Mouse (Mus musculus): ENCODE data around the gene Mrgprd. TPM values are rescaled to one million over a fixed set of nuclear protein-coding genes. Genes with fewer than 3 reads are reported as not detected.

Gene Mrgprd
- polyA plus RNA-seq, 1 experiment from 2014 or later, result not detected

DNA sequence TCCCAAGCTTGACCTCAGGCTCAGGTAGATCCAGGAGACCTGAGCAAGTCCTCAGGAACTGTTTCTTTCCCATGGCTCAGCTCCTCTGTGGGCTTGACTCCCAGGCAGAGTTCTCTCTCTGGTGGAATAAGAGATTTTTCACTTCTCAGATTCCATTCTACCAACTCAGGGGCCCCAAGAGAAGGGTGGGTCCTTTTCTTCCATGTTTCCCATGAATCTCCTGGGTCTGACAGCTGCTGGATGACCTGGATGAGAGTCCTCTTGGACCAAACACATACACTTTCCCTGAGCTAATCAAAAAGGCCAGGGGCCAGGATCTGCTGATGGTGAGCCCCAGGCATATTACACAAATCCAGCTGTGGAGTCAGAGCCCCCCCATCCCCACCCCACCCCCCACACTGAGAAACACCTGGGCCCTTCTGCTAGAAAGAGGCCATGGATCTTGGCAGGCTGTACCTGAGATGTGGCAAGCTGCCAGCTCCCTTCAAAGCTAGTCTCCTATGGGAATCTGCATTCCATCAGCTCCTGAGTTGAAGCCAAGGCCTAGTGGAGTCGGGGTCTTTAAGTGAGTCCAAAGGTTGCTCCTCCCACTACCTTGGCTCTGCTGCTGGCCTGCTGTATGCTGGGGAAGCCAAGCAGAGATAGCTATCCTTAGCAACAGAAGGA is 17.9 kb downstream of the Mrgprd start:
- Histone ChIP-seq H3K9ac (replicated peaks; ENCODE audit: low read depth, low read length) (no peak overlapping the region), H3K4me3 (ENCODE audit: low read depth, low read length) (no peak overlapping the region), H3K27me3 (ENCODE audit: control insufficient read depth, insufficient read depth, low read length) (no peaks in the 10 kb centered on the region), H3K27ac (ENCODE audit: low read depth, low read length) (no peak overlapping the region), H3K36me3 (ENCODE audit: control insufficient read depth, insufficient read depth, low read length) (no peaks in the 10 kb centered on the region), H3K4me2 (ENCODE audit: low read depth, low read length) (no peak overlapping the region), H3K4me1 (ENCODE audit: control insufficient read depth, insufficient read depth, low read length) (no peaks in the 10 kb centered on the region), H3K9me3 (ENCODE audit: control insufficient read depth, low read length) (no peaks in the 10 kb centered on the region)
- WGBS, result 69% methylated on average over 1 of the region's 1 CpGs
- no peak for ATAC-seq (ENCODE audit: low read depth)

DNA sequence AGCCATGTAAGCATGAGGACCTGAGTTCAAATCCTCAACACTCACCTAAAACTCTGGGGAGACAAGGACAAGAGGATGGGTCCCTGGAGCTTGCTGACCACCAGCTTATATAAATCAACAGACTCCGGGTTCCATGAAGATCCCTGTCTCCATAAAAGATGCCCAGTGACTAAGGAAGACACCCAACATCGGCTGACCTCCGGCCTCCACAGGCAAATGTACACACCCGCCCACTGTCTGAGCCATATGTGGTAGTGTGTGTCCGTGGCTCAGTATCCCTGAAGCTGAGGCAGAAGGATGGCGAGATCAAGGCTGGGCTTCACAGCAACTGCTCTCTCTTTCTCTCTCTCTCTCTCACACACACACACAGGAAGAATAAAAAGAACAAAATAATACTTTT is 19.3 kb downstream of the Mrgprd start:
- H3K36me3 ChIP-seq (ENCODE audit: control insufficient read depth, insufficient read depth, low read length), result no peaks in the 10 kb centered on the region
- no peak for ATAC-seq (ENCODE audit: low read depth)
- no peaks in the 10 kb centered on the region for H3K4me1 ChIP-seq (ENCODE audit: control insufficient read depth, insufficient read depth, low read length)
- 87% methylated on average over 6 of the region's 6 CpGs for WGBS
- no peak overlapping the region for H3K4me3 ChIP-seq (ENCODE audit: low read depth, low read length)
- H3K4me2 ChIP-seq (ENCODE audit: low read depth, low read length), result no peak overlapping the region
- no peak overlapping the region for H3K27ac ChIP-seq (ENCODE audit: low read depth, low read length)
- no peaks in the 10 kb centered on the region for H3K27me3 ChIP-seq (ENCODE audit: control insufficient read depth, insufficient read depth, low read length)
- no peak overlapping the region for H3K9ac ChIP-seq (replicated peaks; ENCODE audit: low read depth, low read length)
- no peaks in the 10 kb centered on the region for H3K9me3 ChIP-seq (ENCODE audit: control insufficient read depth, low read length)

DNA sequence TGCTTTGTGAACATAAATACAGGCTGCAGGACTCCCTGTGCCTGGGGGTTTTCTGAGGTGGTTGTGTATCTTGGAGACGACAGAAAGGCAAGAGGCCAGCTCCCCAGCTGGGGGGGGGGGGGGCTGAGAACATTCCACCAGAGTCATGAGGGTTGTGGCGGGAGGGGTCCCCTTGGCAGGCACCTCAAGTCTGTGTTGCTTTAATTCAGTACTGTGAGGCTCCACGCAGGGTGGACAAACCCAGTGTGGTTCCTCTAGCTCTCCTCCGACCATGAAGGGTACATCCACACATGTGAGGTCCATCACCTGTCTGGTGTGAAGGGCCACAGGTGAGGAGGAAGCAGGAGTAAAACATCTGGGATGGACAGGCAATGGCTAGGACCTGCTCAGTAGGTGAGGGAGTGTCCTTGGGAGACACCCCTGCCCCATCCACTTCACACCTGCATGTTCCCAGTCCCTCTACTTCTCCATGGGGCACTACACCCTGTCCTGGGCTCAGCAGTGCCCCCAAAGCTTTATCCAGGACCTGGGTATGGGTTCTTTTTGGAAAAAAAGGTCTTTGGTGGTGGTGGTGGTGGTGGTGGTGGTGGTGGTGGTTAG is 19.9 kb downstream of the Mrgprd start:
- Histone ChIP-seq H3K9ac (replicated peaks; ENCODE audit: low read depth, low read length) (no peak overlapping the region), H3K27ac (ENCODE audit: low read depth, low read length) (no peak overlapping the region), H3K4me1 (ENCODE audit: control insufficient read depth, insufficient read depth, low read length) (no peaks in the 10 kb centered on the region), H3K36me3 (ENCODE audit: control insufficient read depth, insufficient read depth, low read length) (no peaks in the 10 kb centered on the region), H3K4me3 (ENCODE audit: low read depth, low read length) (no peak overlapping the region), H3K4me2 (ENCODE audit: low read depth, low read length) (no peak overlapping the region), H3K9me3 (ENCODE audit: control insufficient read depth, low read length) (no peaks in the 10 kb centered on the region), H3K27me3 (ENCODE audit: control insufficient read depth, insufficient read depth, low read length) (no peaks in the 10 kb centered on the region)
- ATAC-seq (ENCODE audit: low read depth), result no peak
- WGBS, result 67% methylated on average over 4 of the region's 4 CpGs

DNA sequence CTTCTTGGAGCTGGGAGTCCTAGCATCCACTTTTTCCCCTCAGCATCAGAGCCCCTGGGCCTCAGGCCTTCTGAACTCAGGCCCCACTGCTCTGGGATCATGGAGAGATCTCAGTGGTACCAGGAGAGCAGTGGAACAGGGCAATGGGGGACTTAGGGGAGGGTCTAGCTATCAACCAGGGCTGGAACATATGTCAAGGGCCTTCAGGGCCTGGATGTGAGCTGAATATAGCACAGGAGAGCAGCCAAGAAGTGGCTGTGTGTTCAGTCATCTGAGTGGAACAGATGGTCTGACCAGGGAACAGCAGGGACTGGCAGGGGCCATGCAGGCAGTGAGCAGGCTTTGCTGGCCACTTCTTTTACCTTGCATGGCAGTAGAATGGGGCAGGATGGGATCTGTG is 20.6 kb downstream of the Mrgprd start:
- H3K4me2 ChIP-seq (ENCODE audit: low read depth, low read length), result no peak overlapping the region
- no peaks in the 10 kb centered on the region for H3K36me3 ChIP-seq (ENCODE audit: control insufficient read depth, insufficient read depth, low read length)
- no peak overlapping the region for H3K9ac ChIP-seq (replicated peaks; ENCODE audit: low read depth, low read length)
- no peaks in the 10 kb centered on the region for H3K27me3 ChIP-seq (ENCODE audit: control insufficient read depth, insufficient read depth, low read length)
- no peak overlapping the region for H3K4me3 ChIP-seq (ENCODE audit: low read depth, low read length)
- H3K4me1 ChIP-seq (ENCODE audit: control insufficient read depth, insufficient read depth, low read length), result no peaks in the 10 kb centered on the region
- no peaks in the 10 kb centered on the region for H3K9me3 ChIP-seq (ENCODE audit: control insufficient read depth, low read length)
- ATAC-seq (ENCODE audit: low read depth), result no peak
- H3K27ac ChIP-seq (ENCODE audit: low read depth, low read length), result no peak overlapping the region

DNA sequence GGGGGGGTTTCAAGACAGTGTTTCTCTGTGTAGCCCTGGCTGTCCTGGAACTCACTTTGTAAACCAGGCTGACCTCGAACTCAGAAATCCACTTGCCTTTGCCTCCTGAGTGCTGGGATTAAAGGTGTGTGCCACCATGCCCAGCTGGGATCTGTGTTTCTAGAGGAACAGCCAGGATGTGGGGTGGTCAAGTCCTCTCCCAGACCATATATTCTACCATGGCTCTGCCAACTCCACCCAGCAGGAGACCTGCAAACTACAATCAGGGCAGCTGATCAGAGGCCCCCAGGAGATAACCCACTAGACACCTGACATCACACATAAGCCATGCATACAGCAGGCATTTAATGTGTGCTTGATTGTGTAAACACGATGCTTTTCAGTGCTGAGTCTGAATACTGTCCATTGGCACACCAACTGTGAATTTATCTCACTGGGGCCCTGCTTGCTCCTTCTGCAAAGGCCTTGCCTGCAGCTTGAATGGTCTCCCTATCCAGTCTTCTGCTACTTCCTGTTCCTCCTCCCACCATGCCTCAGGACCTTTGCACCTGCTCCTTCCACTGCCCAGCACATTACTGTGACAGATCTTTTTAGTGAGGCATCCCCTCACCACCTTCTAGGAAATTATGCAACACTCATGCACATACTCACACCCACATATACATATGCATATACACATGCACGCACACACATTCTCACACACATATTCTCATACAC is 21.1 kb downstream of the Mrgprd start:
- H3K4me1 ChIP-seq (ENCODE audit: control insufficient read depth, insufficient read depth, low read length), result no peaks in the 10 kb centered on the region
- H3K27me3 ChIP-seq (ENCODE audit: control insufficient read depth, insufficient read depth, low read length), result no peaks in the 10 kb centered on the region
- H3K36me3 ChIP-seq (ENCODE audit: control insufficient read depth, insufficient read depth, low read length), result no peaks in the 10 kb centered on the region
- H3K9me3 ChIP-seq (ENCODE audit: control insufficient read depth, low read length), result no peaks in the 10 kb centered on the region
- H3K4me3 ChIP-seq (ENCODE audit: low read depth, low read length), result no peak overlapping the region
- no peak for ATAC-seq (ENCODE audit: low read depth)
- no peak overlapping the region for H3K27ac ChIP-seq (ENCODE audit: low read depth, low read length)
- WGBS, result 87% methylated on average over 3 of the region's 3 CpGs
- H3K4me2 ChIP-seq (ENCODE audit: low read depth, low read length), result no peak overlapping the region
- H3K9ac ChIP-seq (replicated peaks; ENCODE audit: low read depth, low read length), result no peak overlapping the region

DNA sequence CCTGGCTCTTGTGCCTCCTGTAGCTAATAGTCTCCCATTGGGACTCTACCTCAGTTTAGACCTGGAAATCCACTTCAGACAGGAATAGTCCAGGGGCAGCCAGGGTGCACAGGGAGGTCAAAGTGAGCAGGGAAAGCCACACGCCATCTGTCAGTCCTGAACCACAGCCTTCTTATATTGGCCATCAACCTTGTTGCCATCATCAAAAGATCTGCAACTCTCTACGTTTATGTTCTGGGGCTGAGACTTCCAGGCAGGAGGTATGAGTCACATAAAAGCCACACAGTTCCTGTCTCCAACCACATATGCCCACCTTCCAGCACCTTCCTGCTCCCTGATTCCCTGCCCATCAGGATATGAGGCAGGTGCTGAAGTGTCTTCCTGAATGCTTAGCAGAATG is 23.3 kb downstream of the Mrgprd start:
- Histone ChIP-seq H3K36me3 (ENCODE audit: control insufficient read depth, insufficient read depth, low read length) (no peaks in the 10 kb centered on the region), H3K4me3 (ENCODE audit: low read depth, low read length) (no peak overlapping the region), H3K4me1 (ENCODE audit: control insufficient read depth, insufficient read depth, low read length) (no peaks in the 10 kb centered on the region), H3K27me3 (ENCODE audit: control insufficient read depth, insufficient read depth, low read length) (no peaks in the 10 kb centered on the region), H3K4me2 (ENCODE audit: low read depth, low read length) (no peak overlapping the region), H3K9me3 (ENCODE audit: control insufficient read depth, low read length) (no peaks in the 10 kb centered on the region), H3K27ac (ENCODE audit: low read depth, low read length) (no peak overlapping the region), H3K9ac (replicated peaks; ENCODE audit: low read depth, low read length) (no peak overlapping the region)
- no peak for ATAC-seq (ENCODE audit: low read depth)
- 78% methylated on average over 2 of the region's 2 CpGs for WGBS

DNA sequence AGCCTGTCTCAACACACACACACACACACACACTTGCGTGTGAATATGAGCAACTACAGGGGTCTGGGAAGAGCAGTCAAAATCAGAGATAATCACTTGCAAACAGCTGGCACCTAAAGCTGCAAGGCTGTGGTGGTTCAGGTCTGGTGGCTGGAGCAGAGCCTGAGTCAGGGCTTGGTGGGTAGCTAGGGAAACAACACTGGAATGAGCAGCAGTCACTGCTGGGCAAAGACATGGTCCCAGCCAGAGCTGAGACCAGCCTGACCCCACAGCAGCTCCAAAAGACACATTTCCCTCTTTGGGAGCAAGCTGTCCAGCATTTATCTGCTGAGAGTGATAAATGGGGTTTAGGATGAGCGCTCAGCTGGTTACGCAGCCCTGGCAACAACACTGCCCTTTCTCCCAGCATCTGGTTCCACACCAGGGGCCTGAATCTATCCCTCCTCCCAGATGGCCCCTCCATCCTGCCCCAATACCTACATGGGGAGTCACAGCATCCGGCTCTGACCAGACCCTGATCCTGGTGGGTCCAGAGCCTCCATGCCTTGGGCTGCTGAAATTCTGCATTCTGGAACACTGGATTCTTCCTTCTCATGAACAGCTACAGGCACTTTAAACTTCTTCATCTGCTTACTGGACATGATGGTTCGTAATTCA is 25.7 kb downstream of the Mrgprd start:
- H3K9ac ChIP-seq (replicated peaks; ENCODE audit: low read depth, low read length), result no peak overlapping the region
- no peaks in the 10 kb centered on the region for H3K36me3 ChIP-seq (ENCODE audit: control insufficient read depth, insufficient read depth, low read length)

More for the DNA sequence above, 25.7 kb downstream of the Mrgprd start:
- no peaks in the 10 kb centered on the region for H3K27me3 ChIP-seq (ENCODE audit: control insufficient read depth, insufficient read depth, low read length)
- H3K4me3 ChIP-seq (ENCODE audit: low read depth, low read length), result no peak overlapping the region
- H3K4me1 ChIP-seq (ENCODE audit: control insufficient read depth, insufficient read depth, low read length), result no peaks in the 10 kb centered on the region
- ATAC-seq (ENCODE audit: low read depth), result no peak
- H3K4me2 ChIP-seq (ENCODE audit: low read depth, low read length), result no peak overlapping the region
- H3K27ac ChIP-seq (ENCODE audit: low read depth, low read length), result no peak overlapping the region
- no peaks in the 10 kb centered on the region for H3K9me3 ChIP-seq (ENCODE audit: control insufficient read depth, low read length)
- 68% methylated on average over 5 of the region's 5 CpGs for WGBS
